Mouse (Mus musculus) cerebellum, adult 8-10 months (tissue): ENCODE results near the gene Ccl12.

Experiments used
- DNase-seq: peaks from one replicate; pipeline ENCODE4 v3.0.0; 2022

Ccl12 gene

DNA sequence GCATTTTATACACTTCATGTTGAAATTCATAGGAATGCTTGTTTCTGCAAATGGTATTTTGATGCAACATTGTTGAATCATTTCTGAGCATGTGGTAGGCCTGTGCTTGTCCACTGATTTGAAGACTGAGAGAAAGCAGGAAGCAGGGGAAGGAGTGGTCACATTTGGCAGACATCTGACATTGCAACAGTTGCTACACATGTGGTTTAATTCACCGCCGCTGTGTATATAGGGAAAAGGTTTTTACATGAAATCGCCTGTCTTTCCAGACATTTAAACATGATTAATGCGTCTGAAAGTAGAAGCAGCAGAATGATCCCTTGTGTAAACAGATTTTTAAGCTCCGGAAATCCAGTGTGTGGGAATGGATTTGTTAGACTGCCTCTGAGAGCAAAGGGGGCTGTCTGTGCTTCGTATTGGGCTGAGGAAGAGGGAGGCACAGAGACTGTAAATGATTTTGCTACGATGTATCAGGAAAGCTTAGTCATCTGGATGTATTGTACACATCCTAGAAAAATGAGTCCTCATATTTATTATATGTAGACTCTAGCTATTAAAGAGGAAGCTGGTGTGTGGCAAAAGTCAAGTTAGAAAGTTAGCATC, 37.9 kb downstream of the Ccl12 start:
- no peak for DNase-seq
